Mouse (Mus musculus): Measurements from ENCODE around the gene Plpp2. TPM values are rescaled to one million over a fixed set of nuclear protein-coding genes. Genes with fewer than 3 reads are reported as not detected.

Plpp2 gene
- polyA plus RNA-seq, 1 experiment = 451 TPM

- no peak overlapping the region for H3K27ac ChIP-seq (ENCODE audit: insufficient read depth, low read depth, low read length)
- no peak overlapping the region for H3K4me3 ChIP-seq (ENCODE audit: low read depth, low read length)
- peaks cover 14% of the 10 kb centered on the region for H3K36me3 ChIP-seq (ENCODE audit: control insufficient read depth, insufficient read depth, low read length)
- 29% methylated on average over 2 of the region's 2 CpGs for WGBS
- TF ChIP-seq CTCF (IDR thresholded peaks at IDR 0.05; ENCODE audit: extremely low read depth, insufficient read length, insufficient replicate concordance, low read depth, low read length) (no peak), POLR2A (IDR thresholded peaks at IDR 0.05; ENCODE audit: low read depth, low read length) (no peak)
- H3K27me3 ChIP-seq (ENCODE audit: control insufficient read depth, insufficient read depth, low read length) = no peaks in the 10 kb centered on the region
- peaks cover 9% of the 10 kb centered on the region; the same call in 1 of the 2 replicates for H3K4me1 ChIP-seq (ENCODE audit: control insufficient read depth, insufficient read depth, insufficient read length, low read length)
These were observed 26.9 kb downstream of the Plpp2 start for GRCm38 (mm10) chr10:79506709-79507108.

- peak overlapping the region; percentile 60 for H3K27ac ChIP-seq (ENCODE audit: insufficient read depth, low read depth, low read length)
- no peak overlapping the region for H3K4me3 ChIP-seq (ENCODE audit: low read depth, low read length)
- H3K36me3 ChIP-seq (ENCODE audit: control insufficient read depth, insufficient read depth, low read length) = peaks cover 6% of the 10 kb centered on the region; the same call in 1 of the 2 replicates
- TF ChIP-seq POLR2A (IDR thresholded peaks at IDR 0.05; ENCODE audit: low read depth, low read length) (no peak), CTCF (IDR thresholded peaks at IDR 0.05; ENCODE audit: extremely low read depth, insufficient read length, insufficient replicate concordance, low read depth, low read length) (0 out of 2 replicates have a peak, but pooled peaks have one; percentile 5)
- 21% methylated on average over 6 of the region's 6 CpGs for WGBS
- peaks cover 9% of the 10 kb centered on the region; the same call in 1 of the 2 replicates for H3K4me1 ChIP-seq (ENCODE audit: control insufficient read depth, insufficient read depth, insufficient read length, low read length)
- no peaks in the 10 kb centered on the region for H3K27me3 ChIP-seq (ENCODE audit: control insufficient read depth, insufficient read depth, low read length)
These were observed 30.6 kb downstream of the Plpp2 start for GRCm38 (mm10) chr10:79502830-79503644.

- Histone ChIP-seq H3K4me1 (ENCODE audit: control insufficient read depth, insufficient read depth, insufficient read length, low read length) (no peaks in the 10 kb centered on the region), H3K4me3 (ENCODE audit: low read depth, low read length) (no peak overlapping the region), H3K27me3 (ENCODE audit: control insufficient read depth, insufficient read depth, low read length) (no peaks in the 10 kb centered on the region), H3K36me3 (ENCODE audit: control insufficient read depth, insufficient read depth, low read length) (no peaks in the 10 kb centered on the region), H3K27ac (ENCODE audit: insufficient read depth, low read depth, low read length) (no peak overlapping the region)
- WGBS = 23% methylated on average over 2 of the region's 2 CpGs
- TF ChIP-seq POLR2A (IDR thresholded peaks at IDR 0.05; ENCODE audit: low read depth, low read length) (no peak), CTCF (IDR thresholded peaks at IDR 0.05; ENCODE audit: extremely low read depth, insufficient read length, insufficient replicate concordance, low read depth, low read length) (no peak)
These were observed 36.8 kb downstream of the Plpp2 start for GRCm38 (mm10) chr10:79496701-79497288.

- Histone ChIP-seq H3K4me1 (ENCODE audit: control insufficient read depth, insufficient read depth, insufficient read length, low read length) (no peaks in the 10 kb centered on the region), H3K36me3 (ENCODE audit: control insufficient read depth, insufficient read depth, low read length) (no peaks in the 10 kb centered on the region), H3K27me3 (ENCODE audit: control insufficient read depth, insufficient read depth, low read length) (no peaks in the 10 kb centered on the region), H3K27ac (ENCODE audit: insufficient read depth, low read depth, low read length) (no peak overlapping the region), H3K4me3 (ENCODE audit: low read depth, low read length) (no peak overlapping the region)
- no peak for TF ChIP-seq CTCF (IDR thresholded peaks at IDR 0.05; ENCODE audit: extremely low read depth, insufficient read length, insufficient replicate concordance, low read depth, low read length)
- no peak for TF ChIP-seq POLR2A (IDR thresholded peaks at IDR 0.05; ENCODE audit: low read depth, low read length)
- WGBS = 41% methylated on average over 3 of the region's 3 CpGs
These were observed 37.7 kb downstream of the Plpp2 start for GRCm38 (mm10) chr10:79495886-79496285.

Other genes with a start within 250 kb of the Plpp2 start
- gene Vmn2r82, start 177.3 kb downstream of the Plpp2 start, polyA plus RNA-seq (2012; rRNA removed) = not detected in 2 replicates
- not detected in 2 replicates for gene Vmn2r83, start 65.1 kb downstream of the Plpp2 start, polyA plus RNA-seq (2012; rRNA removed)
- 61.5 and 89.9 TPM in 2 replicates for gene Mier2, start 21.4 kb upstream of the Plpp2 start, polyA plus RNA-seq (2012; rRNA removed)
- gene Theg, start 53.5 kb upstream of the Plpp2 start, polyA plus RNA-seq (2012; rRNA removed) = not detected in 2 replicates
- 0.89 and 1.0 TPM in 2 replicates for gene C2cd4c, start 80.2 kb upstream of the Plpp2 start, polyA plus RNA-seq (2012; rRNA removed)
- gene Shc2, start 104.1 kb upstream of the Plpp2 start, polyA plus RNA-seq (2012; rRNA removed) = 1.6 TPM in 2 replicates
- not detected in 2 replicates for gene Odf3l2, start 111.9 kb upstream of the Plpp2 start, polyA plus RNA-seq (2012; rRNA removed)
- gene Madcam1, start 130.8 kb upstream of the Plpp2 start, polyA plus RNA-seq (2012; rRNA removed) = 9.9 and 20.7 TPM in 2 replicates
- gene Tpgs1, start 135.6 kb upstream of the Plpp2 start, polyA plus RNA-seq (2012; rRNA removed) = 76.0 and 138 TPM in 2 replicates
- 101 and 163 TPM in 2 replicates for gene Cdc34, start 148.4 kb upstream of the Plpp2 start, polyA plus RNA-seq (2012; rRNA removed)
- 0.11 and 0.52 TPM in 2 replicates for gene Gzmm, start 155.2 kb upstream of the Plpp2 start, polyA plus RNA-seq (2012; rRNA removed)
- gene Bsg, start 170.7 kb upstream of the Plpp2 start, polyA plus RNA-seq (2012; rRNA removed) = 1,266 and 1,465 TPM in 2 replicates
- 8.3 and 19.2 TPM in 2 replicates for gene Hcn2, start 182.8 kb upstream of the Plpp2 start, polyA plus RNA-seq (2012; rRNA removed)
- gene Polrmt, start 212.8 kb upstream of the Plpp2 start, polyA plus RNA-seq (2012; rRNA removed) = 38.7 and 50.0 TPM in 2 replicates
- gene Fgf22, start 221.3 kb upstream of the Plpp2 start, polyA plus RNA-seq (2012; rRNA removed) = not detected in 2 replicates
- 130 and 222 TPM in 2 replicates for gene Rnf126, start 233.2 kb upstream of the Plpp2 start, polyA plus RNA-seq (2012; rRNA removed)
- gene Fstl3, start 243.5 kb upstream of the Plpp2 start, polyA plus RNA-seq (2012; rRNA removed) = 16.0 and 19.6 TPM in 2 replicates

All from small intestine, adult 2 months (tissue).